Mouse (Mus musculus) heart, embryonic 13.5 days (tissue): ENCODE data around the gene Mmp24. TPM values are rescaled to one million over a fixed set of nuclear protein-coding genes. Genes with fewer than 3 reads are reported as not detected.

ENCODE experiments used
- ATAC-seq: fragments of 200-750 bp; cut with Nextera tagmentation; 2 replicates; pipeline ENCODE4 v1.8.0; 2017; ENCODE audit warnings: moderate TSS enrichment; ENCODE audit not compliant: insufficient number of reproducible peaks, low FRiP score, low TSS enrichment; ENCODE audit errors: extremely low read depth
- H3K27ac ChIP-seq: fragments of 300-500 bp; sonication (generic); replicated peaks from 2 replicates; pipeline ENCODE4 v1.5.1; 2015; ENCODE audit warnings: moderate library complexity, mild to moderate bottlenecking, inconsistent platforms
- H3K27me3 ChIP-seq: fragments of 300-500 bp; sonication (generic); replicated peaks from 2 replicates; pipeline ENCODE4 v1.6.1; 2015; ENCODE audit warnings: mild to moderate bottlenecking, inconsistent platforms
- H3K36me3 ChIP-seq: fragments of 300-500 bp; sonication (generic); 2 replicates; pipeline ENCODE4 v1.6.1; 2015; ENCODE audit warnings: mild to moderate bottlenecking, inconsistent platforms
- H3K4me1 ChIP-seq: fragments of 300-500 bp; sonication (generic); 2 replicates; pipeline ENCODE4 v1.6.1; 2015; ENCODE audit warnings: inconsistent platforms
- H3K4me2 ChIP-seq: fragments of 300-500 bp; sonication (generic); 2 replicates; pipeline ENCODE4 v1.6.1; 2015; ENCODE audit warnings: inconsistent platforms, mild to moderate bottlenecking, moderate library complexity
- H3K4me3 ChIP-seq: fragments of 300-500 bp; sonication (generic); 2 replicates; pipeline ENCODE4 v1.5.1; 2015; ENCODE audit warnings: moderate library complexity, mild to moderate bottlenecking, inconsistent platforms
- H3K9ac ChIP-seq: fragments of 300-500 bp; sonication (generic); 2 replicates; pipeline ENCODE4 v1.6.1; 2015; ENCODE audit warnings: inconsistent platforms, mild to moderate bottlenecking, moderate library complexity
- H3K9me3 ChIP-seq: fragments of 300-500 bp; sonication (generic); 2 replicates; pipeline ENCODE4 v1.6.1; 2016; ENCODE audit warnings: inconsistent platforms
- WGBS: fragments of 180-500 bp; shearing (Covaris S2); methylation state at CpG from one replicate; pipeline ENCODE4 v1.1.7; 2015; ENCODE audit warnings: mixed read lengths; 5-methylcytosine and 5-hydroxymethylcytosine counted together
- polyA plus RNA-seq: library from polyadenylated mRNA; unstranded; fragments of >200 nt; fragmentation: Nextera tagmentation; extraction: Ambion mirVana; gene quantifications from 2 replicates; pipeline ENCODE4 v1.2.1, GENCODE M21; 2015

Gene Mmp24
- polyA plus RNA-seq, 1 experiment from 2014 or later = 0.04 TPM

GRCm38 (mm10) chr2:155863301-155863867 lies 88.2 kb downstream of the Mmp24 start:
- H3K4me1 ChIP-seq = no peaks in the 10 kb centered on the region; the same call in 1 of the 2 replicates
- H3K4me2 ChIP-seq = no peak overlapping the region
- H3K36me3 ChIP-seq = peaks cover 38% of the 10 kb centered on the region
- 78% methylated on average over 11 of the region's 11 CpGs for WGBS
- no peaks in the 10 kb centered on the region for H3K9me3 ChIP-seq
- no peak overlapping the region for H3K4me3 ChIP-seq
- no peaks in the 10 kb centered on the region for H3K27me3 ChIP-seq
- H3K27ac ChIP-seq = no peak overlapping the region
- no peak for ATAC-seq
- no peak overlapping the region for H3K9ac ChIP-seq

Other genes starting within 250 kb of the Mmp24 start
- 24.2 and 25.6 TPM in 2 replicates for gene Gss, start 182.5 kb upstream of the Mmp24 start, polyA plus RNA-seq
- 17.7 and 21.2 TPM in 2 replicates for gene Myh7b, start 164.1 kb upstream of the Mmp24 start, polyA plus RNA-seq
- 87.0 and 93.9 TPM in 2 replicates for gene Trpc4ap, start 83.0 kb upstream of the Mmp24 start, polyA plus RNA-seq
- gene Edem2, start 45.9 kb upstream of the Mmp24 start, polyA plus RNA-seq = 23.1 and 25.4 TPM in 2 replicates
- gene Gm17581, start 39.5 kb upstream of the Mmp24 start, polyA plus RNA-seq = not detected in 2 replicates
- gene Procr, start 24.2 kb upstream of the Mmp24 start, polyA plus RNA-seq = 9.0 and 9.1 TPM in 2 replicates
- gene BC029722, start 44.1 kb downstream of the Mmp24 start, polyA plus RNA-seq = 10.8 and 12.0 TPM in 2 replicates
- gene Eif6, start 51.6 kb downstream of the Mmp24 start, polyA plus RNA-seq = 127 and 152 TPM in 2 replicates
- gene Fam83c, start 59.5 kb downstream of the Mmp24 start, polyA plus RNA-seq = 0.06 and 0.09 TPM in 2 replicates
- 99.7 and 108 TPM in 2 replicates for gene Uqcc1, start 155.0 kb downstream of the Mmp24 start, polyA plus RNA-seq
- gene Gm15557, start 165.4 kb downstream of the Mmp24 start, polyA plus RNA-seq = not detected in 2 replicates
- 0.37 and 0.64 TPM in 2 replicates for gene Gdf5, start 170.0 kb downstream of the Mmp24 start, polyA plus RNA-seq
- 9.4 and 9.6 TPM in 2 replicates for gene Cep250, start 181.1 kb downstream of the Mmp24 start, polyA plus RNA-seq
- 0.85 and 1.0 TPM in 2 replicates for gene 6430550D23Rik, start 232.6 kb downstream of the Mmp24 start, polyA plus RNA-seq
- 171 and 177 TPM in 2 replicates for gene Ergic3, start 232.7 kb downstream of the Mmp24 start, polyA plus RNA-seq